Mouse (Mus musculus) kidney, adult 2 months (tissue): Measurements from ENCODE around the gene Cdc42bpg.

ENCODE experiments used
- CTCF ChIP-seq: fragments of 200-500 bp; conservative IDR thresholded peaks from 2 replicates; pipeline ENCODE4 v1.5.1; 2011; ENCODE audit warnings: low read depth, mild to moderate bottlenecking, control low read depth, low read length, moderate library complexity, mixed read lengths; ENCODE audit not compliant: insufficient read depth, insufficient read length
- POLR2A ChIP-seq: fragments of 200-500 bp; IDR thresholded peaks from one replicate; pipeline ENCODE4 v1.6.1; 2011; ENCODE audit warnings: low read depth, low read length, control low read depth

GRCm38 (mm10) chr19:6363091-6363410 is 56.8 kb downstream of the Cdc42bpg start:
- TF ChIP-seq POLR2A (no peak), CTCF (no peak)
